ENCODE assay signal across 13 mouse cellular contexts in the genomic region with DNA sequence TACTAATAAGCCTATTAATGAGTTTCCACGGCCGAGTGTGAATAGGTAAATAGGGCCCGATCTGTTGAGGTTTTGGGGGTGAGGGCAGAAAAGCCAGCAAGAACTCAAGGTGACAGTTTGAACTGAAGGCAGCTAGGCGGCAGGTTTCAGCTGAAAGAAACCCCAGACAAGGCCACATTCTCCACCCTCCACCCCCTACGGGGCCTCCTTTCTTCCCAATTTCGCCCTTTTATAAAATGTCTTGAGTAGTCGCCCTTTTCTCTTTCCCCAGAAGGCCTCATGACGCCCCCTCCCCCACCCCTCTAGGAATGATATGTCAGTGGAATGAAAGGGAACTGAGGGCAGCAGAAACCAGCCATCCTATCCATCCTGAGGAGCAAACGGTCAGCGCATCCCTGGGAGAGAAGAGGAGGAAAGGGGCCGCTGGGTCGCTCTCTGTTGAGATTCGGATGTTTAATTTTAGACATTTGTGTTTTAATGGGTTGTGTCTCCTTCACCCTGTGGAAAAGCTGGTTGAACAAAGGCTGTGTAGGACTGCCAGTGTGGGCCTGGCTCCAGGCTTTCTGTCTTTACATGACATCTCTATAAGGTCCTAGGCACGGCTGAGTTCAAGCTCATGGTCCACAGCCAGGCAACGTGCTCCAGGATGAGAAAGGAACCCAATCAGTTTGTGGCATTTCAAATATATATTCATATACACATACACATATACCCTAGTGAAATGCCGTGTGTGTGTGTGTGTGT.
A peak's percentile ranks its signal among the peaks of the same experiment; 100 is the strongest.
DNase-seq lines count a peak whose midpoint lies in the region; ATAC-seq and TF ChIP-seq lines count a peak whose summit lies in the region.
"Had no signal": no experiment of that assay in that cellular context is flagged by ENCODE, and none has a peak within 500 bp of the region (broad histone marks: within the 10 kb centered on the region; RNA-seq: fewer than 3 reads in every experiment).

No protein-coding gene starts in this region.

- no peak overlapping the region for H3K4me3 ChIP-seq in lung, embryonic 14.5 days (ENCODE audit: low read depth, low read length)
- H3K4me3 ChIP-seq in forebrain, embryonic 13.5 days, result no peak overlapping the region
- H3K4me3 ChIP-seq in neural tube, embryonic 11.5 days (ENCODE audit: low read depth, low read length), result no peak overlapping the region
- no peak overlapping the region for H3K4me3 ChIP-seq in liver, embryonic 12.5 days
- H3K4me3 ChIP-seq: limb, embryonic 12.5 days had no signal

- ATAC-seq in lung, embryonic 14.5 days (ENCODE audit: insufficient read depth), result no peak
- no peak for ATAC-seq in forebrain, embryonic 13.5 days
- 0 out of 2 replicates have a peak, but pooled peaks have one; percentile 13 for ATAC-seq in neural tube, embryonic 11.5 days (ENCODE audit: insufficient read depth, low FRiP score, low TSS enrichment)
- no peak for ATAC-seq in liver, embryonic 12.5 days
- ATAC-seq: activated CD4-positive, CD25-positive, alpha-beta regulatory T cell, adult 4 months had no signal

- no peaks in the 10 kb centered on the region for H3K9me3 ChIP-seq in lung, embryonic 14.5 days (ENCODE audit: low read depth, low read length)
- no peaks in the 10 kb centered on the region for H3K9me3 ChIP-seq in forebrain, embryonic 13.5 days (replicated peaks)
- H3K9me3 ChIP-seq in neural tube, embryonic 11.5 days (ENCODE audit: control insufficient read depth, low read length), result no peaks in the 10 kb centered on the region
- H3K9me3 ChIP-seq in liver, embryonic 12.5 days (replicated peaks), result no peaks in the 10 kb centered on the region
- H3K9me3 ChIP-seq: limb, embryonic 12.5 days had no signal

- no peak overlapping the region for H3K27ac ChIP-seq in lung, embryonic 14.5 days (ENCODE audit: low read depth)
- peak overlapping the region; percentile 59; the same call in 1 of the 2 replicates for H3K27ac ChIP-seq in forebrain, embryonic 13.5 days
- peak overlapping the region; percentile 60; the same call in 1 of the 2 replicates for H3K27ac ChIP-seq in neural tube, embryonic 11.5 days (ENCODE audit: low read depth, low read length)
- H3K27ac ChIP-seq in liver, embryonic 12.5 days, result no peak overlapping the region
- H3K27ac ChIP-seq: limb, embryonic 12.5 days had no signal

- H3K36me3 ChIP-seq in lung, embryonic 14.5 days (ENCODE audit: insufficient read depth), result no peaks in the 10 kb centered on the region
- H3K36me3 ChIP-seq in forebrain, embryonic 13.5 days (ENCODE audit: poor library complexity, severe bottlenecking), result no peaks in the 10 kb centered on the region
- H3K36me3 ChIP-seq in neural tube, embryonic 11.5 days (ENCODE audit: control insufficient read depth, insufficient read depth, low read length), result no peaks in the 10 kb centered on the region
- no peaks in the 10 kb centered on the region for H3K36me3 ChIP-seq in liver, embryonic 12.5 days
- H3K36me3 ChIP-seq: limb, embryonic 12.5 days had no signal

- no peaks in the 10 kb centered on the region for H3K27me3 ChIP-seq in lung, embryonic 14.5 days (ENCODE audit: insufficient read depth, low read length)
- H3K27me3 ChIP-seq in forebrain, embryonic 13.5 days, result peaks cover 12% of the 10 kb centered on the region; the same call in 1 of the 2 replicates
- no peaks in the 10 kb centered on the region for H3K27me3 ChIP-seq in neural tube, embryonic 11.5 days (ENCODE audit: control insufficient read depth, insufficient read depth, low read length)
- H3K27me3 ChIP-seq in liver, embryonic 12.5 days (replicated peaks), result peaks cover 47% of the 10 kb centered on the region

- H3K9ac ChIP-seq in lung, embryonic 14.5 days, result no peak overlapping the region
- no peak overlapping the region for H3K9ac ChIP-seq in forebrain, embryonic 13.5 days
- H3K9ac ChIP-seq in neural tube, embryonic 11.5 days (ENCODE audit: low read length), result peak overlapping the region; percentile 15; the same call in 1 of the 2 replicates
- no peak overlapping the region for H3K9ac ChIP-seq in liver, embryonic 12.5 days
- H3K9ac ChIP-seq: limb, embryonic 12.5 days had no signal

- H3K4me1 ChIP-seq in lung, embryonic 14.5 days (ENCODE audit: insufficient read depth), result peaks cover 12% of the 10 kb centered on the region; the same call in 1 of the 2 replicates
- H3K4me1 ChIP-seq in forebrain, embryonic 13.5 days, result peaks cover 49% of the 10 kb centered on the region
- peaks cover 30% of the 10 kb centered on the region for H3K4me1 ChIP-seq in neural tube, embryonic 11.5 days (ENCODE audit: control insufficient read depth, insufficient read depth, low read length)
- peaks cover 5% of the 10 kb centered on the region; the same call in 1 of the 2 replicates for H3K4me1 ChIP-seq in liver, embryonic 12.5 days

- 60% methylated on average over 16 of the region's 16 CpGs for WGBS in lung, embryonic 14.5 days
- WGBS in forebrain, embryonic 13.5 days, result 10% methylated on average over 16 of the region's 16 CpGs
- WGBS in neural tube, embryonic 11.5 days, result 28% methylated on average over 16 of the region's 16 CpGs
- WGBS in liver, embryonic 12.5 days (ENCODE audit: insufficient replicate concordance), result 55% methylated on average over 16 of the region's 16 CpGs

- 0 out of 2 replicates have a peak, but pooled peaks have one; percentile 13 for TF ChIP-seq CTCF in lung, embryonic 14.5 days (IDR thresholded peaks at IDR 0.05; ENCODE audit: low read depth)

- no peak overlapping the region for H3K4me2 ChIP-seq in lung, embryonic 14.5 days
- H3K4me2 ChIP-seq in forebrain, embryonic 13.5 days, result peak overlapping the region; percentile 28
- H3K4me2 ChIP-seq in neural tube, embryonic 11.5 days (ENCODE audit: low read depth), result peak overlapping the region; percentile 16; the same call in 1 of the 2 replicates
- H3K4me2 ChIP-seq in liver, embryonic 12.5 days, result no peak overlapping the region
- H3K4me2 ChIP-seq: limb, embryonic 12.5 days had no signal

- DNase-seq in embryo, embryonic 10 days (ENCODE audit: low spot score), result peak; percentile 60
- DNase-seq in embryo, embryonic 9.5 days (ENCODE audit: extremely low spot score), result no peak
- DNase-seq in lung, embryonic 14.5 days, result no peak
- no peak for DNase-seq in lung, postnatal 36 days
- peak; percentile 81 for DNase-seq in neural tube, embryonic 11.5 days (ENCODE audit: low spot score)
- no peak for DNase-seq in cerebellum, postnatal 14 days
- DNase-seq: cerebellum, adult 11 months; kidney, adult 9 months; lung, postnatal 4 days had no signal

Comparison
In these comparisons a context has a peak if more than half of its experiments do, and no peak if none do; other contexts are left out.
1. DNase-seq: peak in embryo, embryonic 10 days (single experiment) and neural tube, embryonic 11.5 days (single experiment); none in embryo, embryonic 9.5 days (single experiment), lung, embryonic 14.5 days (single experiment), lung, postnatal 36 days (single experiment) and cerebellum, postnatal 14 days (0 of 2).
2. H3K27ac ChIP-seq: peak in forebrain, embryonic 13.5 days (single experiment) and neural tube, embryonic 11.5 days (single experiment); none in lung, embryonic 14.5 days (single experiment) and liver, embryonic 12.5 days (single experiment).
3. H3K4me2 ChIP-seq: peak in forebrain, embryonic 13.5 days (single experiment) and neural tube, embryonic 11.5 days (single experiment); none in lung, embryonic 14.5 days (single experiment) and liver, embryonic 12.5 days (single experiment).